Mouse (Mus musculus) urinary bladder, adult 18-20 months (tissue): ENCODE measurements around the gene Gm20835.
"Not testable (repeated sequence)": the region's sequence is repeated elsewhere in the genome, so short reads cannot be mapped to it uniquely, and the experiment has no call there.

Source experiments
- DNase-seq, 2 experiments: peaks; one replicate each; pipeline ENCODE4 v3.0.0; 2022; ENCODE audit warnings: low spot score in 2 of 2, mixed read lengths in 2 of 2

Gm20835 gene

GRCm38 (mm10) chrY:36735190-36735589, at the start of gene Gm20835:
Gene Gm20835 (minus strand): TSS chrY:36735290.
- DNase-seq = not testable (repeated sequence)
